Mouse (Mus musculus): Measurements from ENCODE around the gene Sec14l3.

- TF ChIP-seq CTCF (conservative IDR thresholded peaks at IDR 0.05; ENCODE audit: low read length) = no peak
- TF ChIP-seq POU5F1 (IDR thresholded peaks at IDR 0.05; ENCODE audit: borderline replicate concordance, low read length) = no peak
Measured at GRCm38 (mm10) chr11:4117372-4118071, 52.9 kb downstream of the Sec14l3 start.

Measured in E14TG2a.4 (cell line).